In the genomic region with DNA sequence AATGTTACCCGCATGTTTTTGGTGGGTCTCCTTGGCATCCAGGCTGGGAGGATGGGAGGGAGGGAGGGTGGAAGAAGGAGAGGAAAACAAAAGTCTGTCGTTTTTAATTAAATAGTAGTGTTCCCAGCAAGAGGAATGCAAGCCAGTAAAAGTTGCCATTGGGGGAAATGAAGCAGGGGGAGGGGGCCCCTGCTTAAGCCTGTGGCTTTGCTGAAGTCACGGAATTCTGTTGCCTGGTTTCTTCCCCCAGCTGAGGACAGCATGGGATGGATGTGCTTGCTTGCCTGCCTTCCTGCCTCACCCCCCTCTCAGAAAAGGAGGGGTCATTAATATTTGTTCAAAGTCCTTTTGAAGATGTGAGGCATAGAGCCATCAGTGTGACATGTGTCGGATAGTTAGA, we compare ENCODE assay signal across 11 mouse cellular contexts. TPM values are rescaled to one million over a fixed set of nuclear protein-coding genes. Genes with fewer than 3 reads are reported as not detected.
DNase-seq lines count a peak whose midpoint lies in the region; ATAC-seq lines count a peak whose summit lies in the region.
"Had no signal": no experiment of that assay in that cellular context is flagged by ENCODE, and none has a peak within 500 bp of the region (broad histone marks: within the 10 kb centered on the region; RNA-seq: fewer than 3 reads in every experiment).

No protein-coding gene starts in this region.

- H3K4me3 ChIP-seq in kidney, embryonic 14.5 days (ENCODE audit: low read length) = peak overlapping the region; percentile 82; the same call in 1 of the 2 replicates
- peak overlapping the region; percentile 85 for H3K4me3 ChIP-seq in embryonic facial prominence, embryonic 12.5 days
- H3K4me3 ChIP-seq in hindbrain, embryonic 15.5 days = peak overlapping the region; percentile 70
- H3K4me3 ChIP-seq in midbrain, embryonic 15.5 days = peak overlapping the region; percentile 10; the same call in 1 of the 2 replicates

- peak overlapping the region; percentile 62; the same call in 1 of the 2 replicates for H3K27ac ChIP-seq in kidney, embryonic 14.5 days (ENCODE audit: low read depth, low read length)
- H3K27ac ChIP-seq in embryonic facial prominence, embryonic 12.5 days = peak overlapping the region; percentile 70
- H3K27ac ChIP-seq in hindbrain, embryonic 15.5 days (replicated peaks) = no peak overlapping the region
- no peak overlapping the region for H3K27ac ChIP-seq in midbrain, embryonic 15.5 days

- peak overlapping the region; percentile 87 for H3K4me2 ChIP-seq in kidney, embryonic 14.5 days (replicated peaks; ENCODE audit: low read depth, low read length)
- H3K4me2 ChIP-seq in embryonic facial prominence, embryonic 12.5 days (replicated peaks) = peak overlapping the region; percentile 42
- peak overlapping the region; percentile 100 for H3K4me2 ChIP-seq in hindbrain, embryonic 15.5 days
- H3K4me2 ChIP-seq in midbrain, embryonic 15.5 days = peak overlapping the region; percentile 98
- H3K4me2 ChIP-seq: liver, embryonic 11.5 days had no signal

- no peak for DNase-seq in kidney, postnatal 4 days
- DNase-seq in frontal cortex, postnatal 10 days (ENCODE audit: low spot score in 2 of 2) = no peak
- no peak for DNase-seq in gastrocnemius, postnatal 14 days
- DNase-seq in heart, adult 18-20 months = no peak

- intact Hi-C loops in gastrocnemius, postnatal 14 days (cut with DNase I; ENCODE audit: low total_unique reads) = no loop called here

- peaks cover 18% of the 10 kb centered on the region; the same call in 1 of the 2 replicates for H3K36me3 ChIP-seq in kidney, embryonic 14.5 days (ENCODE audit: control insufficient read depth, insufficient read depth, low read length)
- peaks cover 7% of the 10 kb centered on the region for H3K36me3 ChIP-seq in embryonic facial prominence, embryonic 12.5 days
- H3K36me3 ChIP-seq in hindbrain, embryonic 15.5 days = no peaks in the 10 kb centered on the region
- no peaks in the 10 kb centered on the region for H3K36me3 ChIP-seq in midbrain, embryonic 15.5 days (replicated peaks)

- H3K4me1 ChIP-seq in kidney, embryonic 14.5 days (ENCODE audit: control insufficient read depth, insufficient read depth, low read length) = peaks cover 37% of the 10 kb centered on the region
- peaks cover 60% of the 10 kb centered on the region for H3K4me1 ChIP-seq in embryonic facial prominence, embryonic 12.5 days
- H3K4me1 ChIP-seq in hindbrain, embryonic 15.5 days (replicated peaks) = peaks cover 54% of the 10 kb centered on the region
- H3K4me1 ChIP-seq in midbrain, embryonic 15.5 days = peaks cover 53% of the 10 kb centered on the region

- WGBS in kidney, embryonic 14.5 days = 24% methylated on average over 4 of the region's 4 CpGs
- 10% methylated on average over 4 of the region's 4 CpGs for WGBS in embryonic facial prominence, embryonic 12.5 days
- 19% methylated on average over 4 of the region's 4 CpGs for whole genome bisulfite sequencing in hindbrain, embryonic 15.5 days
- 17% methylated on average over 4 of the region's 4 CpGs for WGBS in midbrain, embryonic 15.5 days

- H3K9ac ChIP-seq in kidney, embryonic 14.5 days (ENCODE audit: low read depth, low read length) = 0 out of 2 replicates have a peak overlapping the region, but pooled peaks have one; percentile 12
- H3K9ac ChIP-seq in embryonic facial prominence, embryonic 12.5 days = no peak overlapping the region
- H3K9ac ChIP-seq in hindbrain, embryonic 15.5 days = no peak overlapping the region
- H3K9ac ChIP-seq in midbrain, embryonic 15.5 days = no peak overlapping the region; the same call in 1 of the 2 replicates

- ATAC-seq in kidney, embryonic 14.5 days (ENCODE audit: low FRiP score, low TSS enrichment) = no peak
- ATAC-seq in embryonic facial prominence, embryonic 12.5 days (ENCODE audit: insufficient number of reproducible peaks, insufficient read depth, low FRiP score, low TSS enrichment) = no peak
- ATAC-seq in hindbrain, embryonic 15.5 days (ENCODE audit: low FRiP score, low read depth) = no peak
- ATAC-seq in midbrain, embryonic 15.5 days (replicated peaks) = no peak

- 0 out of 2 replicates have a peak, but pooled peaks cover 4% of the 10 kb centered on the region for H3K27me3 ChIP-seq in kidney, embryonic 14.5 days (ENCODE audit: control insufficient read depth, insufficient read depth, low read length)
- peaks cover 3% of the 10 kb centered on the region; the same call in 1 of the 2 replicates for H3K27me3 ChIP-seq in embryonic facial prominence, embryonic 12.5 days
- no peaks in the 10 kb centered on the region for H3K27me3 ChIP-seq in hindbrain, embryonic 15.5 days
- peaks cover 5% of the 10 kb centered on the region; the same call in 1 of the 2 replicates for H3K27me3 ChIP-seq in midbrain, embryonic 15.5 days (replicated peaks)

- no peaks in the 10 kb centered on the region for H3K9me3 ChIP-seq in kidney, embryonic 14.5 days (ENCODE audit: control insufficient read depth, low read length)
- H3K9me3 ChIP-seq in embryonic facial prominence, embryonic 12.5 days = no peaks in the 10 kb centered on the region
- no peaks in the 10 kb centered on the region for H3K9me3 ChIP-seq in hindbrain, embryonic 15.5 days
- H3K9me3 ChIP-seq in midbrain, embryonic 15.5 days = no peaks in the 10 kb centered on the region

RNA-seq across cellular contexts. Expression of a gene that starts 3.0 kb away (rescaled TPM):
- polyA plus RNA-seq in kidney, embryonic 14.5 days (2014; fragmentation: Nextera tagmentation; extraction: Ambion mirVana) = 52.4 and 60.9 TPM in 2 replicates
- polyA plus RNA-seq in embryonic facial prominence, embryonic 12.5 days (2016; fragmentation: Nextera tagmentation; extraction: Ambion mirVana) = 82.5 and 89.0 TPM in 2 replicates
- polyA plus RNA-seq in hindbrain, embryonic 15.5 days (2015; fragmentation: Nextera tagmentation; extraction: Ambion mirVana) = 55.5 and 67.4 TPM in 2 replicates
- polyA plus RNA-seq in midbrain, embryonic 15.5 days (2015; fragmentation: Nextera tagmentation; extraction: Ambion mirVana) = 62.9 and 69.1 TPM in 2 replicates
- 1 to 10 TPM; 3.1 to 4.5 TPM for total RNA-seq in gastrocnemius, postnatal 14 days (2021)
- 1 to 10 TPM; 2.4 to 2.8 TPM for total RNA-seq in heart, adult 18-20 months (2021)
- total RNA-seq: neutrophil, adult 5-6 weeks had no signal
- polyA plus RNA-seq: C2C12 had no signal

Comparison
In these comparisons a context has a peak if more than half of its experiments do, and no peak if none do; other contexts are left out.
1. H3K27ac ChIP-seq: peak in kidney, embryonic 14.5 days (single experiment) and embryonic facial prominence, embryonic 12.5 days (single experiment); none in hindbrain, embryonic 15.5 days (single experiment) and midbrain, embryonic 15.5 days (single experiment).
2. H3K4me2 ChIP-seq: peak in every context shown above with its lines; median percentile 100 in hindbrain, embryonic 15.5 days; 98 in midbrain, embryonic 15.5 days; 87 in kidney, embryonic 14.5 days; 42 in embryonic facial prominence, embryonic 12.5 days.
3. H3K4me3 ChIP-seq: peak in every context shown above with its lines; median percentile 85 in embryonic facial prominence, embryonic 12.5 days; 82 in kidney, embryonic 14.5 days; 70 in hindbrain, embryonic 15.5 days; 10 in midbrain, embryonic 15.5 days.